Mouse (Mus musculus) heart, adult 8-10 months (tissue): ENCODE data around the gene Car5a. TPM values are rescaled to one million over a fixed set of nuclear protein-coding genes. Genes with fewer than 3 reads are reported as not detected.

Experiments used
- DNase-seq: peaks from one replicate; pipeline ENCODE4 v3.0.0; 2022; ENCODE audit warnings: low spot score
- total RNA-seq, 4 experiments: library from RNA; stranded (reverse); gene quantifications; 2 replicates each; pipeline ENCODE4 v1.2.4; 2022

Car5a gene
- total RNA-seq, 4 experiments from 2014 or later: 0.23 TPM; not detected in 3

GRCm38 (mm10) chr8:121955825-121956500 is 11.3 kb upstream of the Car5a start:
- no peak for DNase-seq

DNA sequence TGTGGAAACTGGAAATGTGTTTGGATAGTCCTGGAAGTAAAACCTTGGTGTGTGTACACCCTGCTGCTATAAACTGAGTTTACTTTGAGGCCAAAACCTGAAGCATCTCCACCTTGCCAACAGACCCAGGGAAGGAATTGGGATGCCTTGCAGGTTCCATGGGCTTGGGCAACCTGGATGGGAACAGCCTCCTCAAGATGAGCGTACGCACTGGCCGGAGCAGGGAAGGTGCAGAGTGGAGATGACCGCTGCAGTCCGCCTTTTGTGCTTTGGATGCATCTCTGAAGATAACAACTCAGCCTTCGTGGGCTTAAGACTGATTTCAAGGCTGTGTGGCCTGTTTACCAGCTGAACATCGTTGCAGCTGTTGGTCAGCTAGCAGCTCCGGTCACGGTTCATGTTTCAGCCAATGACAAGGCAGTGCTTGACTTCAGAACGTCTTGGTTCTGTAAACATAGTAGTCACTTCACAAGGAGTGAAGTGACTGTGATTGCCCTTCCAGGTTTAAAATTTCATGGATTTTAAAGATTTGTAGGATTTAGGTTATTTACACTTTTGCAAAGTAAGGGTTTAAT is 10.4 kb upstream of the Car5a start:
- no peak for DNase-seq

DNA sequence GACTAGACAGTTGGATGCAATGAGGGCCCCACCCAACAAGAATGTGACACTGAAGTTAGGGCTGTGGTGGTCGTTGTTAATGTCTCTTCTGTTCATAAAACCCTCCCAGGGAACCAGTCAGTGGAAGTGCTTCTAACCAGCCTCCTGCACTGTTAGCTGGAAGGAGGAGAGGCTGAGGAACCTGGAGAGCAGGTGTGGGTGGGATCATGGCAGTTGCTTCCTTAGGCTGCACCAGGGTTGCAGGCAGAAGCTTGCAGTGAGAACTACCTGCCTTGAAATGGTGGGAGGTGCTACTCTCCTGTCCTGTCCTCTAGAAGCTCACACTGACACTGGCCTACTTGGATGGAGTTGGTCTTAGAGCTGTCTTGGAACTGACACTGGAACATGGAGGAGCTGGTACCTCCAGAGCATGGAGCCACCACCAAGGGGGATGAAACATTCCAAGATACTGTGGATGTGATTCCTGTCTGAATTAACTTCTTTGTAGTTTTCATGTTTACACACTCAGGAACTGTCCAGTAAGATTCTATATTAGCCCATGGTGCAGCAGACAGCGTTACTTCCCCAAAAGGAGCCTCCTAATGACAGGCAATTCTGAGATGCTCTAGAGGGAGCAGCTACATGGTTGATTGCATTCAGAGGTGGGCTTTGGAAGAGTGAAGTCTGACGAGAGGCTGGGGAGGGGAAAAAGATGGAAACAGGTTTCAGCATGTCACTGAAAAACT is 9.3 kb upstream of the Car5a start:
- no peak for DNase-seq

DNA sequence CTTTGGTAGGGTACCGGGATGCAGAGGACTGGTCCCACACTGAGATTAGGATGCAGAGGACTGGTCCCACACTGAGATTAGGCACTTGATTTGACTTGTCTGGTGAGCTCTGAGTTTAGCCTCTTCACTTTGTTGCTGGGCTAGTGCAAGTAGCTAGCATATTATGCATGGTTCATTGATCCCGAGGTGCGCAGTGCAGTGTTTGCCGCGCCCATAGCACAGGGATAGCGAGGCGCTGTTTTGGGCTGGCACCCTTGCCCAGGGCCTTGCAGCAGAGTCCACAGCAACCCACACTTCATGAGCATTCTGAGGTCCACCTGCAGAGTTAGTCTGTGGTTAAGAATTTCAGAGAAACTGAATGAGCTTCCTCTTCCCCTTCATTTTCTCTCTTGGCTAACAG is 8.1 kb upstream of the Car5a start:
- no peak for DNase-seq

GRCm38 (mm10) chr8:121952122-121952521 is 7.4 kb upstream of the Car5a start:
- DNase-seq: no peak

DNA sequence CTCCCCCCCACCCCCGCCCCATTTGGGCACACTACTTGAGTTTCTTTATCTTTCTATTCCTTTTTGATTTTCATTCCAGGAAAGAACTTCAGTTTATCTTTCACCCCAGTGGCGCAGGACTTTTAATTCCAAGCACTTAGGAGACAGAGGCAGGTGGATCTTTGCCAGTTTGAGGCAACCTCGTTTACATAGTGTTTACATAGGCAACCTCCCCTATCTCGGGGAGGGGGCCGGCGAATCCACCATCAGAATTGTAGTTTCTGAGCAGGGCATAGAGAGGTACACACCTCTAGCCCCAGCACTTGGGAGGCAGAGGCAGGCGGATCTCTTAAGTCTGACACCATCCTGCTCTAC is 6.9 kb upstream of the Car5a start:
- no peak for DNase-seq

GRCm38 (mm10) chr8:121950749-121951655 is 6.3 kb upstream of the Car5a start:
- DNase-seq: peak; percentile 33

DNA sequence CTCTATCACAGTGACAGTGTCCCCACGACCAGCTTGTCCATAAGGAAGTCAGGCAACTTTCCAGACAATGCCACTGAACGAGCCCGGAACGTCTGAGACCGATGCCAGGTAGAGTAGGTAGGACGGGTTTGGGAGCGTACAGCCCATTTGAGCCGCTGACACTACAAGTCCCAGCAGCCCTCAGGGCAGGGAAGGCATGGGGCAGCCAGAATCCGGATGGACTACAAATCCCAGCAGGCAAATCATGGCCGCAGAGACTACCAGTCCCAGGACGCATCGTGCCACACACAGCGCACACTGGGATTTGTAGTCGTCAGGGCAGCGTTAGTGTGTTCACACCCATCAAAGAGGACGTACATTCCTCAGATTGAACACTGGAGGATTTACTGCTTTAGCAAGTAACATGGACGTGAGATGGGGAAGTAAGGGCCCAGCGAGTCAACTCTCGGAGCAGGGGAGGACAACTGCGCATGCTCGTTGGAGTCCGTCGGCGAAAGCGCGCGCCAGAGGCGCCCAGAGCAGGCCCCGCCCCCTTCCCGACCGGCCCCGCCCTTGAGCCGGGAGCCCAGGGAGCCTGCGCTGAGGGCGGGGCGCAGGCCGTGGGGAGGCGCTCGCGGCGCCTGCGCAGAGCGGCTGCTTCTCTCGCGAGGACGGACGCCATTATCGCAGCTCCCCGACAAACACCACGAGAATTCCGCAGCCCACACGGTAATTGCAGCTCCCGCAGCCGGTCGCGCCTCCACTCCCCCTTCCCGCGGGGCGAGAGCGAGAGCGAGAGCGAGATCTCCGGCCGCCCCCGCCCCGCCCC is 5.4 kb upstream of the Car5a start:
- DNase-seq: peak; percentile 96

- no peak for DNase-seq
Observed at GRCm38 (mm10) chr8:121949222-121949800, 4.6 kb upstream of the Car5a start, which contains the start of gene Banp. Gene Banp, plus strand, starts transcription at chr8:121949750.

DNA sequence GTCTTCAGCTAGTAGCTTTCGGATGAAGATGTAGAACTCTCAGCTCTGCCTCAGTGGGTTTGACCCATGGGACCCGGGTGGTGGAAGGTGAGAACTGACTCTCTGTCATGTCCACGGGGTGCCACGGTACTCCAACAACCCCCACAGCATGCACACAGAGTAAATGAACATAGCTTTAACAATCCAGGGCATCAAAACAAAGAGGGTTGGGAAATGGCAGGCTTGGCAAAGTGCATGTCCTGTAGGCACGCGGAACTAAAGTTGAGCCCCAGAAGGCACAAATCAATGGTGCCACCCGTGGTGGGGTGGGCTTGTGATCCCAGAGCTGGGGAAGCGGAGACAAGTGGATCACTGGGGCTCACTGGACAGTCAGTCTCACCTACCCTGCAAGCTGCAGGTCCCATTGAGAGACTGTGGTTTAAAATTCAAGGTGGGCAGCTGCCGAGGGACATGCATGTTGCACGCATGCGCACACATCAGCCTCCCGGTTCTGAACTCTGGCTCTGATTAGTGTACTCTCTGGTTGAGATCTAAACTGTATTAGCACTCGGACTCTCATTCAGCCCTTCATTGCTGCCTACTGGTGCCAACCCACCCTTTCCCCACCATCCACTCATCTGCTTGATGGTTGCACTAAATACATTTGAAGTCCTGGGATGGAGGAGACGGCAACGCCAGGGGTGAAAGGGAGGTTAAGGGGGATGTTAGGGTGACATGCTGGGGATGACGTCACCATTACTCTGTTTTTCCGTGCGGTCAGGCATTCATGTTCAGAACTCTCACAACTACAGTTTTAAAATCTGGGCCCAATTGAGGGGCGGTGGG is 3.8 kb upstream of the Car5a start:
- no peak for DNase-seq

- peak; percentile 90 for DNase-seq
Observed at GRCm38 (mm10) chr8:121947753-121948141, 3.0 kb upstream of the Car5a start.

GRCm38 (mm10) chr8:121947047-121947752 is 2.5 kb upstream of the Car5a start:
- peak; percentile 34 for DNase-seq

- no peak for DNase-seq
Observed at GRCm38 (mm10) chr8:121946351-121946750, 1.6 kb upstream of the Car5a start.

DNA sequence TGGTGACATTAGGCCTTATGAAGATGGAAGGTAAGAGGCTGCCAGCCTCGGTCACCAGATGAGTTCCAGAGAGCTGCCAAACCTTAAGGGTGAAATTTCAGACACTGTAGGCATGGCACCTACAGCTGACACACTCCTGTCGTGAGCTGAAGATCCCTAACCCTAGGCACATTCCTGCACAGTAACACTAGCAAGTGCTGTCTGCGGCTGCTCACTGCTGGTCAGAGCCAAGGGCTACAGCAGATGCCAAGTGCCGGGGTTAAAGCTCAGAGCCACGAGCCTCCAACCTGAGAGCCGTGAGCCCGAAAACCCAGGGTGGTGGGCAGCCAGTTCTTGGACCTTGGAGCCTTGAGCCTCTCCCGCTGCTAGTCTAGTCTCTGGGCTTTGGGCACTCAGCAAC is 988 bp downstream of the Car5a start:
- no peak for DNase-seq

- peak; percentile 44 for DNase-seq
Observed at GRCm38 (mm10) chr8:121943057-121943540, 1.6 kb downstream of the Car5a start.

DNA sequence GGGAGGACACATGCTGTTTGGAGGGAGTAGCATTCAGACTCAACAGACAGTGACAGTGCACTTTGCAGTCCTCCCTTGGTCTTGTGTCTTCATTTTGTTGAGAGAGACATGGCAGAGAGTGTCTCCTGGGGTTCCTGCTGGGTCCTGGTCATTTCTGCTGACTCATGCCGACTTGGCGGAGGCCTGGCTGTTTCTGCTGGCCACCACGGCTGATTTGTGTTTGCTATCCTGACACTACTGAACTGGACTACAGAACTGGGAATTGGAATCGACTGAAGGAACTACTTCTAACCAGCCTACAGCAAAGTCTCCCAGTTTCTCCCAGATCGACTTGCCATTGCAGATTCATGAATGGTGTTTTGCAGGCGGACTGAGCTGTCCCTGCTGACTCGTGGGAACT is 6.0 kb downstream of the Car5a start:
- DNase-seq: no peak

DNA sequence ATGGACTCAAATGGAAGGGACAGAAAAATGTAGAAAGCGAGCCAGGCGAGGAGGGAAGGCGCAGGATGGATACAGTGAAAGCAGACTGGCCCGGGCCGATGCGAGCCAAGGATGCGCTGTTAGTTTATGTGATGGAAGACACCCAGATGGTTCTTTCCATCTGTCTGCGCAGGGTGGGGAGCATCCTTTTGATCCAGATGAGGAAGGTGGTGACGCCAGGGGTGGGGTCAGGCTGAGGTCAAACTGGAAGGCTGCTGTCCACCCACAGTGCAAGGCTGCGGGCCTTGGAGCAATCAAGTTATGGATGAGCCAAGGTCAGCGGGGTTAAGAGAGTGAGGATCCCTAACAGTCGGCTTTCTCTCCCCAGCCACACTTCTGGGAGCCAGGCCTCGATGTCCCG is 8.3 kb downstream of the Car5a start:
- no peak for DNase-seq

DNA sequence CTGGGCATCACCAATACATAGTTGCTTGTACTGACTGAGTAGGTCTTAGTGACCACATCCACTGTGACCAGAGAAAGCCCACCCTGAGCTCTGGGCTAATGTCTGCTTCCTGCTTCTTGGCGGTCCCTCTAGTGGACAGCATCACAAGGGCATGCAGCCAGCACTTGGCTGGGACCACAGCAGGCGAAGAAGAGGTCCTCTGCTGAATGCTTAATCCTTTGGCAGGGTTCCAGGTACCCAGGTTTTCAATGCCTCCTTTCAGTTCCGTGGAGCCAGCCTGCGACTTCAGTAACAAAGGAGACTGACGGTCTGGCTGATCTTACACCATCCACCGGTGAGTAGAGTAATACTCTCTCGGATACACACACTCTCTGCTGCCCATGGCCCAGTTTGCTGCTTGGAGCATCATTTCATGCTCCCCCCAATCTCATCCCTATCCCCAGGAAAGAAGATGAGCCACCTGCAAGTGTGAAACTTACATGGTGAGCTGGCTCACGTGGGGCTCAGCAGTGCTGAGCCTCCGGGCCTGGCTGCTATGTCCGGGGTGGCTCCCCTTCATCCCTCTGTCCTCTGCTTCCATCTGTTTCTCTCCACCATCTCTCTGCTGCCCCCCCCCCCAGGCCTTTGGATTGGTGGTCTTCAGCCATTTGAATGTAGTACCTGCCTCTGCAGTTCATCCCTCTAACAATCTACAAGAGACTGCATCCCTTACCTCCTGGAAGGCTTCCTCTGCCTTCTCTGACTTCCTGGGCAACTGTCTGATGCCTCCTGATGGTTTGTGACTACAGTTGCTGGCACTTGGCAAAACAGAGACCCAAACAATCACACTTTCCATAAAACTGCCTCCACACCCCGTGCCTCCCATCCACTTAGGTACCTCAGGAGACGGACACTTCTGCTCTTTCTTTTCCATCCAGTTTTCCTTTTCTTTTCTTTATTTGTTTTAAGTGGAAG is 9.1 kb downstream of the Car5a start:
- no peak for DNase-seq
